Mouse (Mus musculus) spleen, adult 2 months (tissue): ENCODE measurements at regions not wholly inside any gene's neighbourhood (a gene's known extent, or its start where the extent isn't known, plus 50 kb on each side); places are given as distances from the start of the nearest gene placed in this dataset.

Source experiments
- DNase-seq, 2 experiments: peaks; one replicate each; pipeline versions ENCODE4 v3.0.0 to v3.0.0-alpha.2; 2012 to 2021; ENCODE audit warnings: low spot score in 2 of 2, low read depth in 1 of 2
- H3K27ac ChIP-seq: fragments of 200-500 bp; 2 replicates; pipeline ENCODE4 v1.5.1; 2012; ENCODE audit warnings: low read length, inconsistent platforms; ENCODE audit not compliant: insufficient read depth
- H3K27me3 ChIP-seq: fragments of 200-500 bp; 2 replicates; pipeline ENCODE4 v1.6.1; 2012; ENCODE audit warnings: mild to moderate bottlenecking, moderate library complexity, low read length, inconsistent platforms; ENCODE audit not compliant: control insufficient read depth, insufficient read depth
- H3K36me3 ChIP-seq: fragments of 200-500 bp; 2 replicates; pipeline ENCODE4 v1.6.1; 2012; ENCODE audit warnings: mild to moderate bottlenecking, low read length, inconsistent platforms; ENCODE audit not compliant: control insufficient read depth, insufficient read depth
- H3K4me1 ChIP-seq: fragments of 200-500 bp; 2 replicates; pipeline ENCODE4 v1.6.1; 2011; ENCODE audit warnings: inconsistent platforms; ENCODE audit not compliant: control insufficient read depth, insufficient read depth, insufficient read length
- H3K4me3 ChIP-seq: fragments of 200-500 bp; 2 replicates; pipeline ENCODE4 v1.5.1; 2011; ENCODE audit warnings: mild to moderate bottlenecking, inconsistent platforms; ENCODE audit not compliant: insufficient read depth, insufficient read length; ENCODE audit errors: extremely low read depth
- CTCF ChIP-seq: fragments of 200-500 bp; IDR thresholded peaks from 2 replicates; pipeline ENCODE4 v1.5.1; 2011; ENCODE audit warnings: mild to moderate bottlenecking, inconsistent platforms; ENCODE audit not compliant: insufficient read depth, insufficient read length, insufficient replicate concordance; ENCODE audit errors: extremely low read depth
- POLR2A ChIP-seq: fragments of 200-500 bp; IDR thresholded peaks from 2 replicates; pipeline ENCODE4 v1.6.1; 2011; ENCODE audit warnings: low read depth, low read length, inconsistent platforms
- WGBS: fragments of 180-500 bp; shearing (Covaris S2); methylation state at CpG from one replicate; pipeline ENCODE4 v1.1.7; 2018; 5-methylcytosine and 5-hydroxymethylcytosine counted together

DNA sequence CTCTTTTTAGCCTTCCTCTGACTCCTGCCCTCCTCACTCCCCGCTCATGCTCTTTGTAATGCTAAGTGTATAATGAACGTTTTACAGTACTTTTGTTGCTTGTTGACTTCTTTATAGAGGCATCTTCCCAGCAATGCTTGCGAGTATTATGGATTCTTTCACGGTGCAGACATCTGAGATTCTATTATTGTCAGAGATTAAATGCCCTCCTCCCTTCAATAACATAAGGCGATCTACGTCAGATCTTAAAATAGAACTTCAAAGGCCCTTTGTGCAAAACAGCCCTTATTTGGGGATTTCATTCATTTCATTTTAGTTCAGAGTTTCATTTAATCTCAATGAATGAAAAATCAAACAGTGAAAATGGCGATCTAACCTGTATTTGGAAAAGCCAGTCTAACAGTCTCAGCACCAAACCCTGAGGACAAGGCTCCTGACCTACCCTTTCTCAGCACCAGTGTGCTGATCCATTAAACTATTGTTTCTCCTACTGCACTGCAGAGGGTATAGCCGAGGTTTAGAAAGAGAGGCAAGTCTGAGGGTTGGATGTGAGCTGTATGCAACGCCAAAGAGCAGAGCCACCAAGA, 257.3 kb upstream of the Atp10a start:
- Histone ChIP-seq H3K4me1 (peaks cover 10% of the 10 kb centered on the region; the same call in 1 of the 2 replicates), H3K4me3 (peak overlapping the region; percentile 65), H3K27ac (peak overlapping the region; percentile 76), H3K36me3 (no peaks in the 10 kb centered on the region), H3K27me3 (no peaks in the 10 kb centered on the region)
- TF ChIP-seq POLR2A (no peak), CTCF (no peak)
- 3% methylated on average over 9 of the region's 9 CpGs for WGBS
- no peak for DNase-seq

GRCm38 (mm10) chr7:58399145-58399604, 256.8 kb upstream of the Atp10a start:
- WGBS, result under 1% methylated on average over 21 of the region's 21 CpGs
- peak; percentile 80 to 86 for DNase-seq
- peaks cover 10% of the 10 kb centered on the region; the same call in 1 of the 2 replicates for H3K4me1 ChIP-seq
- H3K27me3 ChIP-seq, result no peaks in the 10 kb centered on the region
- H3K36me3 ChIP-seq, result no peaks in the 10 kb centered on the region
- peak overlapping the region; percentile 65 for H3K4me3 ChIP-seq
- peak overlapping the region; percentile 76 for H3K27ac ChIP-seq
- peak; percentile 38; the same call in 1 of the 2 replicates for TF ChIP-seq POLR2A
- no peak for TF ChIP-seq CTCF

- TF ChIP-seq CTCF (no peak), POLR2A (no peak)
- H3K27ac ChIP-seq, result no peak overlapping the region
- peaks cover 10% of the 10 kb centered on the region; the same call in 1 of the 2 replicates for H3K4me1 ChIP-seq
- peak overlapping the region; percentile 29 for H3K4me3 ChIP-seq
- no peaks in the 10 kb centered on the region for H3K27me3 ChIP-seq
- no peaks in the 10 kb centered on the region for H3K36me3 ChIP-seq
- DNase-seq, result no peak
- WGBS, result 41% methylated on average over 5 of the region's 5 CpGs
Observed at GRCm38 (mm10) chr7:58399651-58400050, 256.3 kb upstream of the Atp10a start.

DNA sequence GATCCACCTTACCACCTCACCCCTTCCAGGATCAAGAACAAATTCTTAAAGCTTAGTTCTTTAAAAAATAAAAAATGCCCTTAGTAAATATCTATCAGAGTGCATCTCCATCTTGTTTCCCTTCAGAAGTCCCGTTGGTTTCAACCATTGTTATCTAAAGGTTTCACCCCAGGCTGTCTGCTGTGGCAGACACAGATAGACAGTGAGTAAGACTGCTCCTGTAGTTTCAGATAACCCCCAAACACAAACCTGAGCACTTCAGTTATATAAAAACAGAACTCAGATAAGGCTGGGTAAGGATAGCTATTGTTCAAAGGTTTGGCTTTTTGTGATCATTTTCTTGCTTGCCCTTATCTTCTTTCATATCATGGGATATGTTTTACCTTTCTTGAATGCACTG, 255.4 kb upstream of the Atp10a start:
- Histone ChIP-seq H3K4me3 (no peak overlapping the region), H3K27me3 (no peaks in the 10 kb centered on the region), H3K36me3 (no peaks in the 10 kb centered on the region), H3K4me1 (peaks cover 10% of the 10 kb centered on the region; the same call in 1 of the 2 replicates), H3K27ac (no peak overlapping the region)
- TF ChIP-seq POLR2A (no peak), CTCF (no peak)
- no peak for DNase-seq
- 51% methylated on average over 1 of the region's 1 CpGs for WGBS

DNA sequence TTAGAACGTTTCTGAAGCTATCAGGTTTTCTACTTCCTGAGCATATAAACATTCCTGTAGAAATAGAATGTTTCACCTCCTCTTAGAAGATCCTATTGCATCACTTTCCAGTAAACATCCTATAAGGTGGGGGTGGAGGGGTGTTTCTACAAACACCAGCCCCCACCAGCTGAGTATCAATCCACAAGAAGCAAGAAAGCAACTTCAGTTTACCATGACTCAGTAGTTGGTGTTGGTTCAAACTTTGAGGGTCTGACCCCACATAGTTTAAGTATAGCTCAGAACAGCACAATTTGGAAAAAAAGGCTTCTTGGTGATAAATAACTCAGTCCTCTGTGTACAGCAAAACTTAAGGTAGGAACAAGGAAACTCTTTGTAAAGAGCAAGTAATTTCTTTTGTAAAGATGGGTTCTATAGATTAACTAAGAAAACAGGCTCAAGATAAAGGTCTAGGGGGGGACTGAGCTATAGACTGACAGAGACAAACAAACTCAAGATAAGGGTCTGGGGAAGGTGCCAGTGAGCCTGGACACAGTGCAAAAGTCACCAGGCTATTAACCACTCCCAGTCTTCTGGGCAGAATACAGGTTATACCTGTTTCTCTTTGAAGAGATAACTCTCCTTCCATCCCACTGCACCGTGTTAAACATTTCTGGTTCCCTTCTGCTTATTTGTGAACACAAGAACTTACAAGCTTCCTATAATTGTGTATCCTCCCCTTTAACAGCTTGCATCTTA, 218.9 kb upstream of the Atp10a start:
- Histone ChIP-seq H3K27ac (no peak overlapping the region), H3K27me3 (no peaks in the 10 kb centered on the region), H3K4me3 (no peak overlapping the region), H3K4me1 (no peaks in the 10 kb centered on the region), H3K36me3 (no peaks in the 10 kb centered on the region)
- TF ChIP-seq POLR2A (no peak), CTCF (no peak)
- 39% methylated on average over 2 of the region's 2 CpGs for WGBS
- DNase-seq, result no peak

- TF ChIP-seq POLR2A (no peak), CTCF (no peak)
- H3K4me1 ChIP-seq, result peaks cover 2% of the 10 kb centered on the region; the same call in 1 of the 2 replicates
- WGBS, result 93% methylated on average over 1 of the region's 1 CpGs
- DNase-seq, result no peak
- no peaks in the 10 kb centered on the region for H3K36me3 ChIP-seq
- no peaks in the 10 kb centered on the region for H3K27me3 ChIP-seq
- no peak overlapping the region for H3K4me3 ChIP-seq
- H3K27ac ChIP-seq, result no peak overlapping the region
Observed at GRCm38 (mm10) chr7:58442535-58443184, 213.3 kb upstream of the Atp10a start.

- 77% methylated on average over 3 of the region's 3 CpGs for WGBS
- TF ChIP-seq CTCF (no peak), POLR2A (no peak)
- peaks cover 2% of the 10 kb centered on the region; the same call in 1 of the 2 replicates for H3K4me1 ChIP-seq
- no peaks in the 10 kb centered on the region for H3K36me3 ChIP-seq
- H3K27me3 ChIP-seq, result no peaks in the 10 kb centered on the region
- no peak overlapping the region for H3K4me3 ChIP-seq
- H3K27ac ChIP-seq, result no peak overlapping the region
- no peak for DNase-seq
Observed at GRCm38 (mm10) chr7:58443297-58443696, 212.7 kb upstream of the Atp10a start.
